Mouse (Mus musculus): ENCODE data around the gene Dimt1. TPM values are rescaled to one million over a fixed set of nuclear protein-coding genes. Genes with fewer than 3 reads are reported as not detected.

Dimt1 gene
- total and polyA plus RNA-seq, 2 experiments from 2014 or later = 14.4 to 29.9 TPM

DNA sequence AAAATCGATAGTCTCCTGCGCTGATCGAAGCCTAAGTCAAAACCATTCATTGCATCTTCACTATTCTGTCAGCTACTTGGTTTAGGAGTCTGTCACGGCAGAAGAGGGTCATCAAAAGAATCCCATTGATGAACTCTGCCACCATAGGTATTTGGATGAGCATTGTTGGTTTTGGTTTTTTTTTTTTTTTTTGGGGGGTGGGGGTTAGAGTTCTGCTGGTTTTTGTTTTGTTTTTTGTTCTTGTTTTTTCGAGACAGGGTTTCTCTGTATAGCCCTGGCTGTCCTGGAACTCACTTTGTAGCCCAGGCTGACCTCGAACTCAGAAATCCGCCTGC lies 9.8 kb upstream of the Dimt1 start:
- ATAC-seq = no peak
- Histone ChIP-seq H3K27ac (no peak overlapping the region), H3K9ac (replicated peaks; ENCODE audit: low read length) (no peak overlapping the region)

DNA sequence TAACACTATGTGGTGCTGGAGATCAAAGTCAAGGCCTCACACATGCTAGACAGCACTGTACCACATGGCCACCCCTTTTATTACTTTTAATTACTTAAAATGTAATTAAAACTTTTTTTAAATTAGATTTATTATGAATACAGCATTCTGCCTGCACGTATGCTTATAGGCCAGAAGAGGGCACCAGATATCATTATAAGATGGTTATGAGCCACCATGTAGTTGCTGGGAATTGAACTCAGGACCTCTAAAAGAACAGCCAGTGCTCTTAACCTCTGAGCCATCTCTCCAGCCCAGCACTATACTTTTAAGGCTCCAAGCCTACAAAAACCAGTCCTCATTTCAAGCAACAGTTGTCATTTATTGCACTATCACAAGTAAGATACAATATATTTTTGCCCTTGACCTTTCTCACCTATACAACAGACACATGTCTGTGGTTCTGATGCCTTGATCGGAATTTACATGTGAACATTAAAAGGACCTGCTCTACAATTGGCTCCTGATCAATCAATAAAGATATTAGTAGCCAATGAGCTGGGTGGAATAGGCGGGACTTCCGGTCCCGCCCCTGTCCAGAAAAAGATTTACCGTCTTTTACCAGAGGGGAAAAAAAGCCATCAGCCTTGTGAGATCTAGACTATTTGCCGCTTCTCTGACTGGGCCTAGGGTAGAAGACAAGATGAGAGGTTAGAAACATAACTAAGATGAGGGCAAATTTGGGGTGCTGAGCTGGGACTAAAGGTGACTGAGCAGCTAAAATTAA lies 5.5 kb upstream of the Dimt1 start:
- Histone ChIP-seq H3K9me3 (ENCODE audit: low read length) (no peaks in the 10 kb centered on the region), H3K27me3 (ENCODE audit: insufficient read depth, low read length) (no peaks in the 10 kb centered on the region), H3K4me3 (ENCODE audit: low read length) (no peak overlapping the region), H3K4me1 (ENCODE audit: insufficient read depth, low read length) (no peaks in the 10 kb centered on the region), H3K9ac (replicated peaks; ENCODE audit: low read length) (no peak overlapping the region), H3K27ac (no peak overlapping the region), H3K36me3 (ENCODE audit: insufficient read depth, low read length) (no peaks in the 10 kb centered on the region), H3K4me2 (ENCODE audit: low read depth, low read length) (peak overlapping the region; percentile 13; the same call in 1 of the 2 replicates)
- ATAC-seq (0 out of 2 replicates have a peak, but pooled peaks have one; percentile 9), DNase-seq (ENCODE audit: low spot score) (peak; percentile 58)
- WGBS = 27% methylated on average over 7 of the region's 7 CpGs
- TF ChIP-seq CTCF (IDR thresholded peaks at IDR 0.05; ENCODE audit: low read depth) = no peak

More for the DNA sequence above, 9.8 kb upstream of the Dimt1 start:
- Histone ChIP-seq H3K27me3 (ENCODE audit: insufficient read depth, low read length) (no peaks in the 10 kb centered on the region), H3K4me3 (ENCODE audit: low read length) (peak overlapping the region; percentile 99), H3K36me3 (ENCODE audit: insufficient read depth, low read length) (no peaks in the 10 kb centered on the region), H3K4me2 (ENCODE audit: low read depth, low read length) (peak overlapping the region; percentile 75), H3K9me3 (ENCODE audit: low read length) (no peaks in the 10 kb centered on the region), H3K4me1 (ENCODE audit: insufficient read depth, low read length) (peaks cover 4% of the 10 kb centered on the region; the same call in 1 of the 2 replicates)
- DNase-seq (ENCODE audit: low spot score) = no peak
- WGBS = 20% methylated on average over 7 of the region's 7 CpGs
- no peak for TF ChIP-seq CTCF (IDR thresholded peaks at IDR 0.05; ENCODE audit: low read depth)

DNA sequence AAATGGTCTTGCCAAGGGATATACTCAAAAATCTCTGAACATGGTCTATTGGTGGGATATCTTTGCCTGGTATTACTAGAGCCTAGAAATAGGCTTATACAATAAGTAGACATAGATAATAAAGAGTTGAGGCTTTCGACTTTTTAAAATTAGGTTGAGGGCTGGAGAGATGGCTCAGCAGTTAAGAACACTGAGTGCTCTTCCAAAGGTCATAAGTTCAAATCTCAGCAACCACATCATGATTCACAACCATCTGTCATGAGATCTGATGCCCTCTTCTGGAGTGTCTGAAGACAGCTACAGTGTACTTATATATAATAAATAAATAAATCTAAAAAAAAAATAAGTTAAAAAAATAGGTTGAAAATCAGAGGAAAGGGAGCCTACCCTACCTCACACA lies 4.2 kb upstream of the Dimt1 start:
- no peaks in the 10 kb centered on the region for H3K27me3 ChIP-seq (ENCODE audit: insufficient read depth, low read length)
- H3K4me2 ChIP-seq (ENCODE audit: low read depth, low read length) = no peak overlapping the region
- TF ChIP-seq CTCF (IDR thresholded peaks at IDR 0.05; ENCODE audit: low read depth) = no peak
- no peak overlapping the region for H3K4me3 ChIP-seq (ENCODE audit: low read length)
- 88% methylated on average over 1 of the region's 1 CpGs for WGBS
- H3K4me1 ChIP-seq (ENCODE audit: insufficient read depth, low read length) = peaks cover 1% of the 10 kb centered on the region; the same call in 1 of the 2 replicates
- no peak for DNase-seq (ENCODE audit: low spot score)
- ATAC-seq = no peak
- H3K27ac ChIP-seq = no peak overlapping the region
- H3K9me3 ChIP-seq (ENCODE audit: low read length) = no peaks in the 10 kb centered on the region
- H3K36me3 ChIP-seq (ENCODE audit: insufficient read depth, low read length) = no peaks in the 10 kb centered on the region
- no peak overlapping the region for H3K9ac ChIP-seq (replicated peaks; ENCODE audit: low read length)

DNA sequence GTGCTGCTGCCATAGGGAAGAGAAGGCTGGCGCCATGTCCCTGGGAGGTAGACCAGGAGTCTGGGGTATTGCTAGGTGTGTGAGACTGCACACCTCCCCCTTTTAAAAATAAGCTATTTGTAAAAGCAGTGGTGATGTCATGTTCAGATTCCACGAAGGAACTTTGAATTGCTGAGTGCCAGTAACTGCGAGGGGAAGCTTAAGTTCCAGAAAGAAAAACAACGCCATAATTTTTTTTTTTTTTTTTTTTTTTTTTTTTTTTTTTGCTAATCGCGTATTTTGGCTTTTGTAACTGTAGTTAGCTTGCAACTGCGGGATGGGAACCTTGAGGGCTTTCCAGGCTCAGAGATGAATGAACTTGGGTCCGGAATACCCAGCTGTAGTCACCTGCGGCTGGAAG lies 1.4 kb upstream of the Dimt1 start:
- no peak for TF ChIP-seq CTCF (IDR thresholded peaks at IDR 0.05; ENCODE audit: low read depth)
- no peaks in the 10 kb centered on the region for H3K9me3 ChIP-seq (ENCODE audit: low read length)
- 83% methylated on average over 9 of the region's 9 CpGs for WGBS
- H3K4me3 ChIP-seq (ENCODE audit: low read length) = no peak overlapping the region
- H3K9ac ChIP-seq (replicated peaks; ENCODE audit: low read length) = no peak overlapping the region
- no peak overlapping the region for H3K27ac ChIP-seq
- no peaks in the 10 kb centered on the region for H3K27me3 ChIP-seq (ENCODE audit: insufficient read depth, low read length)
- H3K4me1 ChIP-seq (ENCODE audit: insufficient read depth, low read length) = peaks cover 10% of the 10 kb centered on the region; the same call in 1 of the 2 replicates
- DNase-seq (ENCODE audit: low spot score) (no peak), ATAC-seq (no peak)
- H3K4me2 ChIP-seq (ENCODE audit: low read depth, low read length) = no peak overlapping the region
- H3K36me3 ChIP-seq (ENCODE audit: insufficient read depth, low read length) = peaks cover 6% of the 10 kb centered on the region; the same call in 1 of the 2 replicates

DNA sequence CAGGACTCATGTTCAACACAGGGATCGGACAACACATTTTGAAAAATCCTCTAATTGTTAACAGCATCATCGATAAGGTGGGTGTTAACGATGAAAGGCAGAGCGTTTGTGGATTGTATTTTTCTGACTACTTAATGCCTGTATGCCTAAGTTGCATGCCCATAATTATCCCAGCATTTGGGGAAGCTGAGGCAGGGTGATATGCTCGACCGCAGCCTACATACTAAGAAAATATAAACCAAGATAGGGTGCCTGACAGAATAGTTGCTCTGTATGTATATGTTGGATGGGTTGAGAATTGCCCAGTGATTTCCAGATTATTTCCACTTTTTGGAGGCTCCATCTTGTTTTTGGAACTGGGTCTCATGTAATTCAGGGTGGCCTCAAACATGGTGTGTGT lies 656 bp downstream of the Dimt1 start:
- WGBS = 5% methylated on average over 6 of the region's 6 CpGs
- Histone ChIP-seq H3K27me3 (ENCODE audit: insufficient read depth, low read length) (no peaks in the 10 kb centered on the region), H3K27ac (peak overlapping the region; percentile 82; the same call in 1 of the 2 replicates), H3K9me3 (ENCODE audit: low read length) (no peaks in the 10 kb centered on the region), H3K9ac (replicated peaks; ENCODE audit: low read length) (peak overlapping the region; percentile 74), H3K4me1 (ENCODE audit: insufficient read depth, low read length) (peaks cover 10% of the 10 kb centered on the region; the same call in 1 of the 2 replicates), H3K4me3 (ENCODE audit: low read length) (peak overlapping the region; percentile 75), H3K4me2 (ENCODE audit: low read depth, low read length) (peak overlapping the region; percentile 75), H3K36me3 (ENCODE audit: insufficient read depth, low read length) (peaks cover 16% of the 10 kb centered on the region; the same call in 1 of the 2 replicates)
- no peak for TF ChIP-seq CTCF (IDR thresholded peaks at IDR 0.05; ENCODE audit: low read depth)
- ATAC-seq (no peak), DNase-seq (ENCODE audit: low spot score) (no peak)

DNA sequence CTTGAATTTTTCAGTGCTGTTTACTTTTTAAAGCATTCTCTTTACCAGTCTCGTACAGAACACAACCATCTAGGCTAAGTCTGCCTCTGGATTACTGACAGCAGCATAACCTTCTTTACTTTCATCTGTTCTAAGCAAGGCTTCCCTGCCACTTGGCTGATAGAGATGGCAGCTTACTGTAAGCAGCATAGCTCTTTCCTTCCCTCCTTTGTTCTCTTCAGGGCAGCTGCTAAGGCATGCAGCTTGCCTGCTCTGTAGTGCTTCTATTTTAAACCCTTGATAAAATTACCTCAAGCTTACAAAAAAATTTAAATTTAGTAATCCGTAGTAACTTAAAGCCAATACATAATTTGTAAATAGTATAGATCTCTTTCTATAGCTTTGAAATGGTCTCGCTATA lies 8.0 kb downstream of the Dimt1 start:
- H3K9me3 ChIP-seq (ENCODE audit: low read length) = no peaks in the 10 kb centered on the region
- peaks cover 51% of the 10 kb centered on the region for H3K36me3 ChIP-seq (ENCODE audit: insufficient read depth, low read length)
- H3K27ac ChIP-seq = no peak overlapping the region
- no peak for TF ChIP-seq CTCF (IDR thresholded peaks at IDR 0.05; ENCODE audit: low read depth)
- H3K9ac ChIP-seq (replicated peaks; ENCODE audit: low read length) = no peak overlapping the region
- H3K4me3 ChIP-seq (ENCODE audit: low read length) = no peak overlapping the region
- H3K27me3 ChIP-seq (ENCODE audit: insufficient read depth, low read length) = no peaks in the 10 kb centered on the region
- WGBS = 90% methylated on average over 3 of the region's 3 CpGs
- no peak for ATAC-seq
- no peak for DNase-seq (ENCODE audit: low spot score)
- H3K4me2 ChIP-seq (ENCODE audit: low read depth, low read length) = no peak overlapping the region
- H3K4me1 ChIP-seq (ENCODE audit: insufficient read depth, low read length) = no peaks in the 10 kb centered on the region

DNA sequence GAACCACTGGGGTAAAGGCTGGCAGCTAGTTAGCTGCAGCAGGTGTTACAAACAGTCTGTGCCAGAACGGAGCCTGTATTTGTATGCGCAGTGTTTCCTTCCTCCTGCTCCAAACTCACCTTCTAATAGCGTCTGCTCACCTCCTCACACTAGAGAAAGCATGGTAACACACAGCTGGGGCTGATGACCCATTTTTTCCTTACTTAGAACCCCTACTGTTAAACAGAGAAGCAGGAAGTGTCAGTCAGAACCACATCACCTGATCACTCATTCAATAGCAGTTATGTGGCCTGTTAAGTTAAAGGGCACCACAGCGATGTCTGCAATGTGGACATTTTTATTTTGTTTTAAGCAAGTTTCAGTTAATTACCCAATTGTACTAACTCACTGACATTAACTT lies 10.6 kb downstream of the Dimt1 start:
- H3K9ac ChIP-seq (replicated peaks; ENCODE audit: low read length) = no peak overlapping the region

More for the DNA sequence above, 10.6 kb downstream of the Dimt1 start:
- Histone ChIP-seq H3K36me3 (ENCODE audit: insufficient read depth, low read length) (peaks cover 43% of the 10 kb centered on the region), H3K4me2 (ENCODE audit: low read depth, low read length) (no peak overlapping the region), H3K4me1 (ENCODE audit: insufficient read depth, low read length) (no peaks in the 10 kb centered on the region), H3K9me3 (ENCODE audit: low read length) (no peaks in the 10 kb centered on the region), H3K27me3 (ENCODE audit: insufficient read depth, low read length) (no peaks in the 10 kb centered on the region), H3K4me3 (ENCODE audit: low read length) (no peak overlapping the region), H3K27ac (no peak overlapping the region)
- no peak for ATAC-seq
- DNase-seq (ENCODE audit: low spot score) = no peak
- 85% methylated on average over 4 of the region's 4 CpGs for WGBS
- TF ChIP-seq CTCF (IDR thresholded peaks at IDR 0.05; ENCODE audit: low read depth) = no peak
